Mouse (Mus musculus) layer of hippocampus, postnatal 36 days (tissue): ENCODE data around the gene Mgst2. TPM values are rescaled to one million over a fixed set of nuclear protein-coding genes. Genes with fewer than 3 reads are reported as not detected.

Source experiments
- DNase-seq, 2 experiments: peaks; one replicate each; pipeline ENCODE4 v3.0.0; 2022
- total RNA-seq, 2 experiments: library from RNA; stranded (reverse); gene quantifications; 2 replicates each; pipeline ENCODE4 v1.2.3; 2021

Gene Mgst2
- not detected for total RNA-seq

GRCm38 (mm10) chr3:51660060-51660459 lies at the start of gene Mgst2:
Gene Mgst2 (plus strand): TSS chr3:51660360.
- no peak for DNase-seq

GRCm38 (mm10) chr3:51611972-51612371 lies 48.2 kb upstream of the Mgst2 start:
- peak; percentile 12 to 19 for DNase-seq

DNA sequence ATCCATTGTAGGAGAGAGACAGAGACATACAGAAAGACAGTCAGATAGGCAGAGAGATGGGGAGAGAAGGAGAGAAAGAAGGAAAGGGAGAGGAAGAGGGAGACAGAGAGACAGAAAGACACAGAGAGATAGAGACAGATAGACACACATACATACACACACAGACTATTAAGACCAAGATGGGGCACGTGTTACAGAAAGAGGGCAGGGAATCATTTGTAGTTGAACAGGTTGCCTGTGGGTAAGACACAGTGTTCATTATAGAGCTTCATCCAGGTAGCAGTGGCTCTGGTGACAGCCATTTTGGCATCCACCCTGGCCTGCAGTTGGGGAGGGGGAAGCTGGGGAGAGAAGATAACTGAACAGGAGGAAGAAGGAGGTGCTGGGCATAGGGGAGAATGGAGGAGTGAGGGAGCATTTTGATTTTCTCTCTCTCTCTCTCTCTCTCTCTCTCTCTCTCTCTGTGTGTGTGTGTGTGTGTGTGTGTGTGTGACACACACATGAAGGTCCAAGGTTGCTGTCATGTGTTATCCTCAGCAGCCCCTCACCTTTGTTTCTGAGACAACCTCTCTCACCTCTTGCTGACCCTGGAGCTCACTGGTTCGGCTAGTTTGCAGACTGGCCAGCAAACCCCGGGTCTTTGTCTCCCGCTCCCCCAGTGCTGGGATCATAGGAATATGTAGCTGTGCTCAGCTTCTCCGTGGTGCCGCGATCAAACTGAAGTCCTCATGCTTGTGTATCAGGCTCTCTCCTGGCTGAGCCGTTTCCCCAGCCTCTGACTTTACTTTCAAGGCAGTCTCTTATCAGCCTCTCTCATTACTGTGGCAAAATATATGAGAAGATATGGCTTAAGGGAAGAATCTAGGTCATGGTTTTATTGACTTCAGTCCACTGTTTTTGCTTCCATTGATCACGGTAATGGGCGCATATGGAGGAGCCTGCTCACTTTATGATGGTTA lies 47.5 kb upstream of the Mgst2 start:
- no peak for DNase-seq

DNA sequence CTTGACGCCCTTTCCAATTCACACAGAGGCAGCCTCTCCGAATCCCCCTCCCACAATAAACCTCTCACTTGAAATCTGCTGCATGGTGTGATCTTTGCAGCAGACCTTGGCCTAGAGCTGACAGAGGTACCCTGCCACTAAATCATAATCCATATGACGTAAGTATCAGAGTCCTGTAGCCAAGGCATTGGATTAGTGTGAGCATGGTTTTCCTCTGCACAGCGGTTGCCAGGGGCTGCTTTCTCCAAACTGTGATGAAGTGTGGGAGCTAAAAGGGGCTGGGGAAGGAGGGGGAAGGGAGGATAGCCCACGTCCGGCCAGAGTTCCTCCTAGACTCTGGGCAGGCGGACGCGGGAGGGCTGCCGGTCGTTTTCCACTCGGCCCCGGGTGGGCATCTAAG lies 45.9 kb upstream of the Mgst2 start:
- DNase-seq = no peak

DNA sequence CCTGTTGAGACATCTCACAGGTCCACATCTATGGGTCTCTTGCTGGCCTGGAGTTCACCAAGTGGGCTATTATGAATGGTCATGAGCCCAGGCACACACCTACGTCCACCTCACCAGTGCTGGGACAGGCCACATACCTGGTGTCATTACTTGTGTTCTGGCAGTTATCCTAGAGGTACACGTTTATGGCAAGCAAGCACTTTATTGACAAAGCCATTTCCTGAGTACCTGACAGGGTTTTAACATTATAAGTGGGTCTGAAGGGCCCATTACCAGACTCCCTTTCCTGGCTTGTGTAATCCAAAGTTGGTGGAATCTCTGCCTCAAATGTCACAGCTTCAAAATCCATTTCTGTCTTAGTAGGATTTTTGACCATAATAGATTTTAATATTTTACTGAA lies 36.2 kb upstream of the Mgst2 start:
- no peak for DNase-seq

DNA sequence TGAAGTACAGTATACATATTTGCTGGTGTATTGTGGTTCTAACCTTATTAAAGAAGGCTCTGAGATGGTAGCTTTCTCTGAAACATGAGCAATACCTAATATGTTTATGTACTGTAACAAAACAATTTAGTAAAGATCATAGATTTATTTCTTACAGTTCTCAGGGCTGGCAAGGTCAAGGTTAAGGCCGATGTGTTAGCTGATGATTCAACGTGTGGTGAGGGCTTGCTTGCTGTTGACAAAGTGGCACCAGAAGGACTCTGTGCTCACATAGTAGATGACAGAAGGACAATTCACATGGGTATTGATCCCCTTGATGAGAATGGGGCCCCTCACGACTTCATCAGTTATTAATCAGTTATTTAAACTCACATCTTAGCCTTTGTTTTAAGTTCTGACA lies 32.4 kb upstream of the Mgst2 start:
- DNase-seq = no peak

- DNase-seq = no peak
Observed at GRCm38 (mm10) chr3:51628977-51629376, 31.2 kb upstream of the Mgst2 start.

DNA sequence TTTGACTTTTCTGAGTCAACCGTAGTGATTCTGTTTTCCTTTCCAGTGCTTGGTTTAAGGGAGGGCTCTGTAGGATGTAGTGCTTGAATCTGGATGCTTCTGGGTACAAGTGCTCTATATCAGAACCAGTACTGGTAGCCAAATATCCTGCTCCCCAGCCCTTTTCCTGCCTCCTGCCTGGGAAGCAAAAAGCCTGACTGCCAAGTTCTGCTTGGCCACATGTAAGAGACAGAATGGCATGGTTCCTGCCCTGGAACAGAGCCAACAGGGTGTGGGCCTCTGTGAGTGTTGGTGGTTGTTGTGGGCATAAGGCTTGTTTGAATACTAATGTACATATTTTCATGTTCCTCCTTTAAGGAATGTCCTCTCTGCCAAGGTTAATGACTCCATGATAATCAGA lies 29.4 kb upstream of the Mgst2 start:
- DNase-seq = no peak

DNA sequence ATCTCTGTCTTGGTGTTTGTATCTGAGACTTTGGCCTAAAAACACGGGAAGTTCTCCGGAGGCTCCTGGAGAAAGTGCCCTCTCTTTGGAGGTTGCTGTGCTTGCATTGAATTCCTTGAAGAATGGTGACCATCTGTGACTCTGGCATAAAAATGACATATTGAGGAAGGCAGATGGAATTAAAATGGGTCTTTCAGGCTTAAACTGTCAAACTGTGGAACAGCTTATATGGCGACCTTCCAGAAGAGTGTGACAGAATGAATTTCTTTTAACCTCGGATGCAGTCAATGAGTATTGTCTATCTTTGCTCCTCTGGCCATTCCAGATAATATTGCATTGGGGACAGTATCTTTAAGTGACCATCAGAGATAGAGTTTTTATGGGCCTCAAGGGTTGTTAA lies 28.2 kb upstream of the Mgst2 start:
- no peak for DNase-seq

- DNase-seq = no peak
Observed at GRCm38 (mm10) chr3:51634451-51634850, 25.7 kb upstream of the Mgst2 start.

DNA sequence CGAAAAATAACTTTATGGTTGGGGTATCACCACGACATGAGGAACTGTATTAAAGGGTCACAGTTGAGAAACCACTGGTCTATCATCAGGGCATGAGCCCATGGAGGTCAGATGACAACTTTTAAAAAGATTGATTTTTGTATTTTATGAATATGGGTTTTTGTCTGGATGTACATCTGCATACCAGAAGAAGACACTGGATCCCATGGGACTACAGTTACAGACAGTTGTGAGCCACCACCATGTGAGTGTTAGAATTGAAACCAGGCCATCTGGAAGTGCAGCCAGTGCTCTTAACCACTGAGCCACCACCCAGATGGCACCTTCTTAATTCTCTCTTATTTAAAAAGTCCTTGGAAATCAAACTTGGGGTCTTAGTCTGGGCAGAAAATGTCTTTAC lies 24.2 kb upstream of the Mgst2 start:
- no peak for DNase-seq

GRCm38 (mm10) chr3:51636700-51637099 lies 23.5 kb upstream of the Mgst2 start:
- no peak for DNase-seq

DNA sequence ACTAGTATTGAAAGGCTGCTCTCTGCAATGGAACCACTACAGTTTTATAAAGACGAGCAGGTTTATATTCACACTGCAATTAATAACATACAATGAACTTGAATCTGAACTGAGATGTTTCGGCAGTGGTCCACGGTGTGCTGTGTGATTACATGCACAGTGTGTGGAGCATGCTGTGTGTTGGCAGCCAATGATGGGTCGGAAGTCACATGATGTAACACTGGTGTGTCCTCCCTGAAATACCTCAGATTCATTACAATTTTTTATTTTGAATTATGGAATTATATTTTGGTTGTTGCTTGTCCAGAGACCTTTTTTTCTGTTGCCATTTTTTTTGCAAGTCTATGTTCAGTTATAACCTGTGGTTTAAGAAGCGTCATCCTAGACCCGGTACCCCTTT lies 22.8 kb upstream of the Mgst2 start:
- no peak for DNase-seq

GRCm38 (mm10) chr3:51638260-51638659 lies 21.9 kb upstream of the Mgst2 start:
- DNase-seq = no peak

- DNase-seq = no peak
Observed at GRCm38 (mm10) chr3:51645484-51645883, 14.7 kb upstream of the Mgst2 start.

DNA sequence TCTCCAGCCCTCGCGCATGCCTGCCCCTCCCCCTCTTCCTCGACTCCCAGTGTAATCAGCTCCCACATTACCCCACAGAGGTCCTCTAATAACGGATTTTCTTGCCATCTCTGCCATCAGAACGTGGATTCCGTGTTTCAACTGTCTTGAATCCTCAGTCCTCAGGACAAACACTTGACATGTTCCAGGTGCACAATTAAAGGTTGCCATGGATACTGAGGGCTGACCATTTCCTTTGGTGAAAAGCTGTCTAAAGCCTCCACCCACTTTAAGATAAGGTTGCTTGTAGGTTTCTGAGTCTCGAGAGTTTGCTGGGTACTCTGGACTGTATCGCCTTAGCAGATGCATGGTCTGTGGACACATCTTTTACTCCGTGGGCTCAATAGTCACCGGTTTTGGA lies 13.9 kb upstream of the Mgst2 start:
- no peak for DNase-seq

- DNase-seq = no peak
Observed at GRCm38 (mm10) chr3:51647356-51647755, 12.8 kb upstream of the Mgst2 start.

- peak; percentile 73 to 76 for DNase-seq
Observed at GRCm38 (mm10) chr3:51648037-51648664, 12.0 kb upstream of the Mgst2 start.

DNA sequence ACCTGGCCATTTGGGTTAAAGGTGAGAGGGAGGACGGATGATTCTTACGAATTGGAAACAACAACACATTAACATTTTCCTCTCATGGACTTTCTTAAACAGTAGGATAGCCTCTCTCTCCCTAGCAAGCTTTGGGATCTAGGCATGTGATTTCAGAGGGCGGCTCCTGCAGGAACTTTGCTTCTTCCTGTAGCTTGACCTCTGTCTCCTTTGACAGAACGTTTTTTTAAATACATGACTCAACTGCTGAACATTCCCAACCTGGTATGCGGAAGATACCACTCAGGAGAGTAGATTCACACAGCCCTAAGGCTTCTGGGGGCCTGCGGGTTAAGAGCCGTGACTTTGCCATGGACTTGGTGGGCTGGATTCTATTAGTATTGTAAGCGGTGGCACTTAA lies 10.7 kb upstream of the Mgst2 start:
- no peak for DNase-seq

DNA sequence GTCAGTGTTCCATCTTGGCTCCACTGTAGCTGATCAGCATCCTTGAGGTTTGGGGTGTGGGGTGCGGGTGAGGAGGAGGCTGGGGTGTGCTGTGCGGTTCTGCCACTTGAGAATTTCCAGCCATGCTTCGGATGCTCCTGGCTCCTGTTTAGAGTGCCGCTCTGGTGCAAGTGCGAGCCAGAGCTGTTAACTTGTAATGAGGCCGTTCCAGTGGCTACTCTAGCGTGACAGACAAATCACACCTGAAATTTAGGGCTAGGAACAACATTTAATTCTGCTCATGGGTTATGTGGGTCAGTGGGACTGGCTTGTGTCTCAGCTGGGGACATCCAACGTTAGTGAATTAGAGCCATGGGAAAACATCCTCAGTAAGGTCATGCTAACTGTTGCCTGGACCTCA lies 10.2 kb upstream of the Mgst2 start:
- DNase-seq = no peak

- no peak for DNase-seq
Observed at GRCm38 (mm10) chr3:51651149-51651548, 9.0 kb upstream of the Mgst2 start.

DNA sequence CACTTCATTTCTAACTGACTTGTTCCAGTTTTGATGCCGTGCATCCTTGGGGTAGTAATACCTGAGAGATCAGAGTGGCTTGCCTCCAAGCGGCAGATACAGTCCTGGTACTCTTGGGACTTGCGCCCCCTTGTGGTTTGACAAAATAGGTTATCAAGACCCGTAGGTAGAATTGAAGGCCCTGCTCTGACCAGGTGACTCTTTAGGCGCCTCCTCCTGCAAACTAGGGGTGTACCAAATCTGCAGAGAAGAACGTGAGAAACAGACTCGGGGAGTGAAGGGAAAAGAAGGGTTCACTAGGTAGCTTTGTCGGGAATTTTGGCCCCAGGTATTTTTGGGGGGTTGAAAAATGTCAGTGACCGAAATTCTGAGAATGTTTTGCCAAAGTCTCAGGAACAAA lies 7.9 kb upstream of the Mgst2 start:
- DNase-seq = peak; percentile 41 to 64

GRCm38 (mm10) chr3:51652701-51653100 lies 7.5 kb upstream of the Mgst2 start:
- no peak for DNase-seq
